Mouse (Mus musculus) MEL (cell line): ENCODE measurements around the gene Zdhhc7. TPM values are rescaled to one million over a fixed set of nuclear protein-coding genes. Genes with fewer than 3 reads are reported as not detected.
A peak's percentile ranks its signal among the peaks of the same experiment; 100 is the strongest.

Experiments used
- DNase-seq: peaks from one replicate; pipeline ENCODE4 v3.0.0; 2011; ENCODE audit warnings: low read depth, low spot score
- H3K27ac ChIP-seq: 2 replicates; pipeline ENCODE4 v1.5.1; 2012; ENCODE audit warnings: low read depth, mild to moderate bottlenecking, control low read depth, low read length, moderate library complexity; ENCODE audit not compliant: control insufficient read depth
- H3K27me3 ChIP-seq, 2 experiments: fragments of 150-350 bp in 1 of 2; sonication (generic) in 1 of 2; 2 replicates each; pipeline ENCODE4 v1.6.1; 2012; ENCODE audit warnings: low read length in 2 of 2, mild to moderate bottlenecking in 2 of 2, improper control_type of control experiment in 1 of 2, moderate library complexity in 1 of 2; ENCODE audit not compliant: insufficient read depth in 2 of 2, control insufficient read depth in 1 of 2
- H3K36me3 ChIP-seq, 2 experiments: 2 replicates each; pipeline ENCODE4 v1.6.1; 2012 to 2014; ENCODE audit warnings: low read length in 2 of 2, improper control_type of control experiment in 1 of 2, inconsistent platforms in 1 of 2, mild to moderate bottlenecking in 1 of 2; ENCODE audit not compliant: insufficient read depth in 2 of 2, control insufficient read depth in 1 of 2
- H3K4me1 ChIP-seq, 2 experiments: fragments of 150-350 bp in 1 of 2; sonication (generic) in 1 of 2; 2 replicates each; pipeline ENCODE4 v1.6.1; 2012; ENCODE audit warnings: low read length in 2 of 2, improper control_type of control experiment in 1 of 2, mild to moderate bottlenecking in 1 of 2; ENCODE audit not compliant: insufficient read depth in 2 of 2, control insufficient read depth in 1 of 2
- H3K4me3 ChIP-seq, 2 experiments: fragments of 150-350 bp in 1 of 2; sonication (generic) in 1 of 2; 2 replicates each; pipeline ENCODE4 v1.5.1; 2012; ENCODE audit warnings: low read depth in 2 of 2, low read length in 2 of 2, mild to moderate bottlenecking in 2 of 2, moderate library complexity in 2 of 2, control low read depth in 1 of 2, improper control_type of control experiment in 1 of 2; ENCODE audit not compliant: control insufficient read depth in 1 of 2, insufficient read depth in 1 of 2
- H3K79me2 ChIP-seq: 2 replicates; pipeline ENCODE4 v1.6.1; 2012; ENCODE audit warnings: mild to moderate bottlenecking, low read length, moderate library complexity; ENCODE audit not compliant: control insufficient read depth, poor library complexity, insufficient read depth
- H3K9ac ChIP-seq: 2 replicates; pipeline ENCODE4 v1.6.1; 2012; ENCODE audit warnings: low read depth, mild to moderate bottlenecking, control low read depth, low read length, moderate library complexity; ENCODE audit not compliant: control insufficient read depth, poor library complexity, severe bottlenecking
- H3K9me3 ChIP-seq: fragments of 150-350 bp; sonication (generic); replicated peaks from 2 replicates; pipeline ENCODE4 v1.6.1; 2012; ENCODE audit warnings: mild to moderate bottlenecking, low read length, improper control_type of control experiment, moderate library complexity; ENCODE audit not compliant: insufficient read depth
- BHLHE40 ChIP-seq: IDR thresholded peaks from 2 replicates; pipeline ENCODE4 v1.6.1; 2012; ENCODE audit warnings: low read depth, mild to moderate bottlenecking, inconsistent platforms, low read length, improper control_type of control experiment, borderline replicate concordance
- CHD1 ChIP-seq: IDR thresholded peaks from 2 replicates; pipeline ENCODE4 v1.6.1; 2012; ENCODE audit warnings: low read depth, mild to moderate bottlenecking, inconsistent platforms, low read length, improper control_type of control experiment
- CHD2 ChIP-seq: IDR thresholded peaks from 2 replicates; pipeline ENCODE4 v1.6.1; 2011; ENCODE audit warnings: low read length, improper control_type of control experiment
- EP300 ChIP-seq, 2 experiments: IDR thresholded peaks; 2 replicates each; pipeline ENCODE4 v1.6.1; 2011; ENCODE audit warnings: improper control_type of control experiment in 2 of 2, low read length in 2 of 2, low read depth in 1 of 2, mild to moderate bottlenecking in 1 of 2
- GATA1 ChIP-seq: IDR thresholded peaks from 2 replicates; pipeline ENCODE4 v1.6.1; 2011; ENCODE audit warnings: low read depth, low read length, improper control_type of control experiment
- MAX ChIP-seq: IDR thresholded peaks from 2 replicates; pipeline ENCODE4 v1.6.1; 2011; ENCODE audit warnings: low read length, improper control_type of control experiment
- MAZ ChIP-seq: IDR thresholded peaks from 2 replicates; pipeline ENCODE4 v1.6.1; 2012; ENCODE audit warnings: low read depth, mild to moderate bottlenecking, inconsistent platforms, low read length, improper control_type of control experiment
- NELFE ChIP-seq: IDR thresholded peaks from 2 replicates; pipeline ENCODE4 v1.6.1; 2011; ENCODE audit warnings: low read depth, low read length, improper control_type of control experiment
- POLR2AphosphoS2 ChIP-seq: IDR thresholded peaks from 2 replicates; pipeline ENCODE4 v1.6.1; 2011; ENCODE audit warnings: low read length, improper control_type of control experiment
- POLR2AphosphoS5 ChIP-seq: IDR thresholded peaks from 2 replicates; pipeline ENCODE4 v1.6.1; 2012; ENCODE audit warnings: low read depth, borderline replicate concordance, mild to moderate bottlenecking, inconsistent platforms, low read length, moderate library complexity, mixed read lengths
- RCOR1 ChIP-seq: IDR thresholded peaks from 2 replicates; pipeline ENCODE4 v1.6.1; 2012; ENCODE audit warnings: low read depth, mild to moderate bottlenecking, inconsistent platforms, low read length, improper control_type of control experiment
- SIN3A ChIP-seq: IDR thresholded peaks from 2 replicates; pipeline ENCODE4 v1.6.1; 2012; ENCODE audit warnings: low read length, improper control_type of control experiment, inconsistent platforms
- TAL1 ChIP-seq: IDR thresholded peaks from 2 replicates; pipeline ENCODE4 v1.6.1; 2012; ENCODE audit warnings: mild to moderate bottlenecking, inconsistent platforms, low read length, moderate library complexity, mixed read lengths
- TCF12 ChIP-seq: IDR thresholded peaks from 2 replicates; pipeline ENCODE4 v1.6.1; 2014; ENCODE audit warnings: low read depth, mild to moderate bottlenecking, inconsistent platforms, low read length, improper control_type of control experiment, moderate library complexity
- UBTF ChIP-seq: IDR thresholded peaks from 2 replicates; pipeline ENCODE4 v1.6.1; 2012; ENCODE audit warnings: low read depth, mild to moderate bottlenecking, inconsistent platforms, low read length, improper control_type of control experiment, moderate library complexity, borderline replicate concordance; ENCODE audit not compliant: insufficient read depth
- ZC3H11A ChIP-seq: IDR thresholded peaks from 2 replicates; pipeline ENCODE4 v1.6.1; 2012; ENCODE audit warnings: low read depth, mild to moderate bottlenecking, inconsistent platforms, low read length, improper control_type of control experiment
- ZKSCAN1 ChIP-seq: IDR thresholded peaks from 2 replicates; pipeline ENCODE4 v1.6.1; 2012; ENCODE audit warnings: low read depth, mild to moderate bottlenecking, inconsistent platforms, low read length, improper control_type of control experiment, moderate library complexity
- ZNF384 ChIP-seq: IDR thresholded peaks from 2 replicates; pipeline ENCODE4 v1.6.1; 2012; ENCODE audit warnings: low read depth, mild to moderate bottlenecking, inconsistent platforms, low read length, improper control_type of control experiment
- polyA plus RNA-seq, 2 experiments: library from polyadenylated mRNA; stranded (reverse) in 1 of 2; unstranded in 1 of 2; fragments of >175 nt in 1 of 2; fragments of >200 nt in 1 of 2; gene quantifications; 2 replicates each; pipeline versions ENCODE4 v1.2.1 to v1.2.4; 2012; ENCODE audit warnings: low replicate concordance in 2 of 2, low read depth in 1 of 2; ENCODE audit not compliant: insufficient read length in 2 of 2, insufficient read depth in 1 of 2, missing spikeins in 1 of 2
- total RNA-seq: library from RNA; depleted of rRNA; stranded (reverse); fragments of 300-350 nt; gene quantifications from 2 replicates; pipeline ENCODE4 v1.2.3, GENCODE M21; 2012

Zdhhc7 gene
- total and polyA plus RNA-seq, 3 experiments, result 51.0 to 126 (median 54.4) TPM

DNA sequence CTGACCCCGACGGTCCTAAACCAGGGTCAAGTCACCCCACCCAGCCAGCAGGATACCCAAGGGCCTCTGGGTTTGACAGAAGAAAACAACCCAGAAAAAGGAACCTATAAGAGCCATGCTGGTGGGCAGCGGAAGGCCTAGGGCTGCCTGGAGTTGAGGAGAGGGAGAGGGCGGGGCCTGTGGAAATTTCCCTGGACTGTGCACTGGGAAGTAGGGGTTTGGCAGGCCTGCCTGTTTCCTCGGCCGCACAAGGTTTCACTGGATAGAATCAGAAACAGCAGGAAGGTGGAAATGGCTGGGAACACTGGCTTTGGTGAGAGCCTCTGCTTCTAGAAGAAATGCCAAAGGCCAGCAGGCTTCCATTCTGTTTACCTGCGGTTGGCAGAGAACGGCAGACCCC lies 28.5 kb downstream of the Zdhhc7 start:
- Histone ChIP-seq H3K27ac (no peak overlapping the region), H3K36me3 (peaks cover 0 to 3% of the 10 kb centered on the region in 2 experiments; a peak in 2 of 4 replicates), H3K9ac (no peak overlapping the region), H3K27me3 (no peaks in the 10 kb centered on the region), H3K79me2 (no peaks in the 10 kb centered on the region), H3K4me1 (peaks cover 0 to 8% of the 10 kb centered on the region in 2 experiments; a peak in 2 of 4 replicates), H3K9me3 (no peaks in the 10 kb centered on the region), H3K4me3 (no peak overlapping the region)
- DNase-seq, result no peak
- TF ChIP-seq SIN3A (no peak), ZNF384 (no peak), RCOR1 (no peak), ZKSCAN1 (no peak), NELFE (no peak), MAX (no peak), MAZ (no peak), TAL1 (no peak), CHD1 (no peak), CHD2 (no peak), ZC3H11A (no peak), POLR2AphosphoS2 (no peak), BHLHE40 (no peak), POLR2AphosphoS5 (no peak), UBTF (no peak)

DNA sequence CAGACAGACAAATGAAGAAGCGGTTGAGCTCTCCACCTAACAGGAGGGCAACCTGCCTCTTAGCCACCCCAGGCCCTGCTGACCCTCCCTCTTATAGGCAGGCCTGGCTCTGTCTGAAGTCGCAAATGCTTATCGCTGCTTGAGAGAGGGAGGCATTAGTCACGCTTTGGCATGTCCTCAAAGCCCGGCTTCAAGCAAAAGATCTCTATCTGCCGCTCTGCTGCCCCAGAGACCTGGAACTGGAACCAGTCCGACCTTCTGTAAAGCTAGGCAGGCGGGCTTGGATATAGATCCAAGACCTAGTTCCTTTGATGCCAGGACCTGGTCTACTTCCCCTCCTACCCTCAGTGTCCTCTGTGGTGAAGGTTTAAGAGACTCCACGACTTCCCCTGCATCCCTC lies 29.0 kb downstream of the Zdhhc7 start:
- Histone ChIP-seq H3K9me3 (no peaks in the 10 kb centered on the region), H3K4me1 (peaks cover 0 to 8% of the 10 kb centered on the region in 2 experiments; a peak in 2 of 4 replicates), H3K4me3 (no peak overlapping the region), H3K79me2 (no peaks in the 10 kb centered on the region), H3K27me3 (no peaks in the 10 kb centered on the region), H3K27ac (no peak overlapping the region), H3K9ac (no peak overlapping the region), H3K36me3 (peaks cover 0 to 3% of the 10 kb centered on the region in 2 experiments; a peak in 2 of 4 replicates)
- TF ChIP-seq GATA1 (0 out of 2 replicates have a peak, but pooled peaks have one; percentile 35), EP300 (IDR thresholded peaks at IDR 0.05; ENCODE audit: low read depth in 1 of 2, low read length in 2 of 2) (peak in 1 of 2 experiments; percentile 38; a peak in 1 of 4 replicates), TCF12 (no peak)
- DNase-seq, result peak; percentile 52
